Mouse (Mus musculus) midbrain, embryonic 11.5 days (tissue): ENCODE data around the gene Med9. TPM values are rescaled to one million over a fixed set of nuclear protein-coding genes. Genes with fewer than 3 reads are reported as not detected.

Experiments
- ATAC-seq: fragments of 200-750 bp; cut with Nextera tagmentation; 2 replicates; pipeline ENCODE4 v1.8.0; 2017; ENCODE audit warnings: moderate TSS enrichment, moderate library complexity; ENCODE audit not compliant: low FRiP score
- DNase-seq: peaks from one replicate; pipeline ENCODE4 v3.0.0; 2015; ENCODE audit warnings: low spot score; ENCODE audit errors: missing footprints
- H3K27ac ChIP-seq: fragments of 300-500 bp; sonication (generic); 2 replicates; pipeline ENCODE4 v1.5.1; 2014; ENCODE audit warnings: low read depth, low read length
- H3K27me3 ChIP-seq: fragments of 300-500 bp; sonication (generic); 2 replicates; pipeline ENCODE4 v1.6.1; 2014; ENCODE audit warnings: mild to moderate bottlenecking, low read length, moderate library complexity, mixed read lengths; ENCODE audit not compliant: control insufficient read depth, insufficient read depth
- H3K36me3 ChIP-seq: fragments of 300-500 bp; sonication (generic); 2 replicates; pipeline ENCODE4 v1.6.1; 2014; ENCODE audit warnings: mild to moderate bottlenecking, low read length, moderate library complexity, mixed read lengths; ENCODE audit not compliant: control insufficient read depth, insufficient read depth
- H3K4me1 ChIP-seq: fragments of 300-500 bp; sonication (generic); 2 replicates; pipeline ENCODE4 v1.6.1; 2014; ENCODE audit warnings: low read length; ENCODE audit not compliant: control insufficient read depth, insufficient read depth
- H3K4me2 ChIP-seq: fragments of 300-500 bp; sonication (generic); 2 replicates; pipeline ENCODE4 v1.6.1; 2014; ENCODE audit warnings: mild to moderate bottlenecking, moderate library complexity
- H3K4me3 ChIP-seq: fragments of 300-500 bp; sonication (generic); 2 replicates; pipeline ENCODE4 v1.5.1; 2014; ENCODE audit warnings: low read depth, low read length
- H3K9ac ChIP-seq: fragments of 300-500 bp; sonication (generic); 2 replicates; pipeline ENCODE4 v1.6.1; 2014; ENCODE audit warnings: low read length
- H3K9me3 ChIP-seq: fragments of 300-500 bp; sonication (generic); 2 replicates; pipeline ENCODE4 v1.6.1; 2016; ENCODE audit warnings: low read length; ENCODE audit not compliant: control insufficient read depth
- WGBS: fragments of 180-500 bp; shearing (Covaris S2); extraction: QIAGEN DNeasy Blood & Tissue Kit; methylation state at CpG from one replicate; pipeline ENCODE4 v1.1.7; 2014; 5-methylcytosine and 5-hydroxymethylcytosine counted together
- polyA plus RNA-seq: library from polyadenylated mRNA; unstranded; fragments of >200 nt; fragmentation: Nextera tagmentation; extraction: Ambion mirVana; gene quantifications from 2 replicates; pipeline ENCODE4 v1.2.1, GENCODE M21; 2014

Gene Med9
- polyA plus RNA-seq, 1 experiment from 2014 or later: 49.3 TPM

DNA sequence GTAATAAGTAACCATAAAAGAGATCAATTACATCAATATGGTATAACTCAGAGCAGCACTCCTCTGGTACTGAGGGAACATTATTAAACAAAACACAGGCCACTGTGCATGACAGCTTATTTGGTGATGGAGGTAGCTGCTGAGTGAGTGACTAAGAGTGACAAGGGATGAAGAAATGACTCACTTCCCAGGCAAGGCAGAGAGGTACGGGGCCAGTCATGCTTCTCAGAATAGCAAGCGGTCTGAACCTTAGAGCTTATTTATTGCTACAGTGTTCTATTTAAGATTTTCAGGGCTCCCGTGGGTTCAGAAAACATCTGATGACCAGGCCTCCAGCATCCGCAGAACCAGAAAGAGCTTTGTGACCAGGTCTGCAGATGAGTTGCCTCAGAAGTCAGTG, 34.3 kb upstream of the Med9 start:
- H3K27ac ChIP-seq: no peak overlapping the region
- no peak for ATAC-seq
- H3K36me3 ChIP-seq: no peaks in the 10 kb centered on the region
- 89% methylated on average over 4 of the region's 4 CpGs for whole genome bisulfite sequencing
- no peaks in the 10 kb centered on the region for H3K4me1 ChIP-seq
- no peak for DNase-seq
- no peak overlapping the region for H3K4me2 ChIP-seq
- no peaks in the 10 kb centered on the region for H3K9me3 ChIP-seq
- H3K9ac ChIP-seq: no peak overlapping the region
- no peaks in the 10 kb centered on the region for H3K27me3 ChIP-seq
- no peak overlapping the region for H3K4me3 ChIP-seq

DNA sequence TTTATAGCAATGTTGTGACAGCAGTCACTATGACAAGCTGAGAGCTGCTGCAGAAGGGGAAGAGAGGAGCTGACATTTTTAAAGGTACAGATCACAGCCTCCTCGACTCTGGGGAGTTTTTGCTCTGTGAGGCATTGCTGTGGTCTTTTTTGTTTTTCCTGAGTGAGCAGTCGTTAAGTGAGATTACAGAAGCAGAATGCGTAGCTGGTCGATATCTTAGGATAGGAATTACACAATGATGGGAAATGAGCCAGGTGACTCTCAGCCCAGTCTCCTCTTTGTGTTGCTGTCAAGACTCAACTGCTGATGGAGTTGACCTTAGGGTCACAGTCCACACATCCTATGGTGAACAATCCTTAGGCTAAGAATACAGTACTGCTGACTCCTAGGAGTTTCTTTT, 30.0 kb upstream of the Med9 start:
- Histone ChIP-seq H3K27me3 (no peaks in the 10 kb centered on the region), H3K9ac (no peak overlapping the region), H3K36me3 (no peaks in the 10 kb centered on the region), H3K27ac (no peak overlapping the region), H3K4me1 (0 out of 2 replicates have a peak, but pooled peaks cover 3% of the 10 kb centered on the region), H3K4me2 (no peak overlapping the region), H3K9me3 (no peaks in the 10 kb centered on the region), H3K4me3 (no peak overlapping the region)
- 77% methylated on average over 4 of the region's 4 CpGs for WGBS
- no peak for DNase-seq
- no peak for ATAC-seq

- Histone ChIP-seq H3K27me3 (no peaks in the 10 kb centered on the region), H3K27ac (no peak overlapping the region), H3K36me3 (no peaks in the 10 kb centered on the region), H3K9me3 (no peaks in the 10 kb centered on the region), H3K4me1 (0 out of 2 replicates have a peak, but pooled peaks cover 3% of the 10 kb centered on the region), H3K4me3 (no peak overlapping the region), H3K9ac (no peak overlapping the region), H3K4me2 (no peak overlapping the region)
- WGBS: 73% methylated on average over 3 of the region's 3 CpGs
- no peak for ATAC-seq
- no peak for DNase-seq
These were observed 28.6 kb upstream of the Med9 start for GRCm38 (mm10) chr11:59919401-59919800.

- Histone ChIP-seq H3K9ac (no peak overlapping the region), H3K36me3 (no peaks in the 10 kb centered on the region), H3K9me3 (no peaks in the 10 kb centered on the region), H3K27ac (no peak overlapping the region), H3K4me3 (no peak overlapping the region), H3K4me1 (0 out of 2 replicates have a peak, but pooled peaks cover 3% of the 10 kb centered on the region), H3K27me3 (no peaks in the 10 kb centered on the region), H3K4me2 (no peak overlapping the region)
- WGBS: 82% methylated on average over 5 of the region's 5 CpGs
- DNase-seq: no peak
- no peak for ATAC-seq
These were observed 27.7 kb upstream of the Med9 start for GRCm38 (mm10) chr11:59920331-59920730.

DNA sequence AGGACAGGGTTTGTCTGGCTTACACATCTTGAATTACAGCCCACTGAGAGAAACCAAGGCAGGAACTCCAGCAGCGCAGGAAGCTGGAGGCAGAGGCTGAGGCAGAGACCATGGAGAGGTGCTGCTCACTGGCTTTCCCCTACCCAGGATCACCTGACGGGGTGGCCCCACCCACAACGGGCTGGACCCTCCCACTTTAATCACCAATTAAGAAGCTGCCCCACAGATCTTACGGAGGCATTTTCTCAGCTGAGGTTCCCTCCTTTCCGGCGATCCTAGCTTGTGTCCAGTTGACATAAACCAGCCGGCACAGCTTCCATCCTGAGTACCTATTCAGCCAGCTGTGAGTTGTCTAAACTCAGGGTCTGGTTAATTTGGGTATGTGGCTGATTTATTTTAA, 26.7 kb upstream of the Med9 start:
- Histone ChIP-seq H3K9ac (no peak overlapping the region), H3K27ac (no peak overlapping the region), H3K4me3 (no peak overlapping the region), H3K4me2 (no peak overlapping the region), H3K4me1 (0 out of 2 replicates have a peak, but pooled peaks cover 3% of the 10 kb centered on the region), H3K27me3 (no peaks in the 10 kb centered on the region), H3K36me3 (no peaks in the 10 kb centered on the region), H3K9me3 (no peaks in the 10 kb centered on the region)
- ATAC-seq (no peak), DNase-seq (no peak)
- 23% methylated on average over 7 of the region's 7 CpGs for WGBS

GRCm38 (mm10) chr11:59930031-59930430, 18.0 kb upstream of the Med9 start:
- H3K4me1 ChIP-seq: no peaks in the 10 kb centered on the region
- 46% methylated on average over 4 of the region's 4 CpGs for WGBS
- H3K27me3 ChIP-seq: no peaks in the 10 kb centered on the region
- no peak overlapping the region for H3K4me3 ChIP-seq
- H3K36me3 ChIP-seq: no peaks in the 10 kb centered on the region
- H3K9me3 ChIP-seq: no peaks in the 10 kb centered on the region
- H3K9ac ChIP-seq: no peak overlapping the region
- DNase-seq (no peak), ATAC-seq (no peak)
- no peak overlapping the region for H3K27ac ChIP-seq
- no peak overlapping the region for H3K4me2 ChIP-seq

DNA sequence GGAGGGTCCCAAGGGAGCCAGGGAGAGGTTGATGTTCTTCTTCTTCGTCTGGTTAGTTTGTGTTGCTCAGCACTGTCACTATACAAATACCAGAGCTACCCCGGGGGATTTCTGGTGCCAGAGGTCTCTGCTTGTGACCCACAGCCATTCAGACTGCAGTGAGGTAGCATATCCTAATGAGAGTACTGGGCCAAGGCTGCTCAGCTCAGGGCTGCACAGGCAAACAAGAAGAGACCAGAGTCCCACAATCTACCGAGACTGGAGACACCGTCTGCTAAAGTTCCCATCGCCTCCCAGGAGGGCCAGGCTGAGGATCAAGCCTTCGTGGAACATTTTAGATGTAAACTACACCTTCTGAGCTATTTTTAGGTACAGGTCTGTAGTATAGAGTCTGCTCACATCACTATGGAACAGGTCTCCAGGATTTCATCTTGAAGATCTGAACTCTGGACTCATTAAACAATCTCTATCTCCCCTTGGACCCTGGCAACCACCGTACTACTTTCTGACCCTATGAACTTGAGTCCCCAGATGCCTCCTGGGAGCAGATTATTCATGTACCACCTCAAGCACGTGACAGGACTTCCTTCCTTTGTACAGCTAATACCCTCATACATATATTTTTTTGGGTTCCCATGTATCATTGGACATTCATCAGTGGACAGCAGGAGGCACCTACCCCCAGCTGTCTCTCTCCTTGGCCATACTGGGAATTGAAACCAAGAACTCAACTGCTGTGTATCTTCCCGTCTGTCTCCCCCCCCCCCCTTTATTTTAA, 15.3 kb upstream of the Med9 start:
- H3K9me3 ChIP-seq: no peaks in the 10 kb centered on the region
- H3K36me3 ChIP-seq: no peaks in the 10 kb centered on the region
- H3K4me3 ChIP-seq: no peak overlapping the region
- no peaks in the 10 kb centered on the region for H3K4me1 ChIP-seq
- WGBS: 75% methylated on average over 9 of the region's 9 CpGs
- no peak for ATAC-seq
- H3K4me2 ChIP-seq: no peak overlapping the region
- H3K27ac ChIP-seq: no peak overlapping the region
- DNase-seq: no peak
- no peak overlapping the region for H3K9ac ChIP-seq
- H3K27me3 ChIP-seq: no peaks in the 10 kb centered on the region

- WGBS: 51% methylated on average over 12 of the region's 12 CpGs
- Histone ChIP-seq H3K27me3 (no peaks in the 10 kb centered on the region), H3K4me2 (no peak overlapping the region), H3K4me1 (no peaks in the 10 kb centered on the region), H3K4me3 (no peak overlapping the region), H3K9me3 (no peaks in the 10 kb centered on the region), H3K36me3 (no peaks in the 10 kb centered on the region), H3K27ac (no peak overlapping the region), H3K9ac (no peak overlapping the region)
- ATAC-seq: no peak
- DNase-seq: no peak
These were observed 14.1 kb upstream of the Med9 start for GRCm38 (mm10) chr11:59933943-59934342.

DNA sequence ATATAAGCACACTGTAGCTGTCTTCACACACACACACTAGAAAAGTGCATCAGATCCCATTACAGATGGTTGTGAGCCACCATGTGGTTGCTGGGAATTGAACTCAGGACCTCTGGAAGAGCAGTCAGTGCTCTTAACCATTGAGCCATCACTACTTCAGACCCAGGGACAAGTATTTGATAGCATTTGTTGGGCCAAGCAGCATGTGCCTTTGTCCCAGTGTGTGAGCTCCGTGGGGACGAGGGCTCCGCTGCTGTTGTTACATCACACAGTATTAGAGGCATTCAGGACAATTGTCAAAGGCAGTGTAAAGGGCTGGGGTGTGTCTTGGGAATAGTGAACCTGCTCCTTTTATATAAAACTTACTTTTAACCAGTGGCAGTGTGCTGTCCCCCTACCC, 11.0 kb upstream of the Med9 start:
- WGBS: 69% methylated on average over 3 of the region's 3 CpGs
- H3K36me3 ChIP-seq: no peaks in the 10 kb centered on the region
- no peaks in the 10 kb centered on the region for H3K4me1 ChIP-seq
- DNase-seq (no peak), ATAC-seq (no peak)
- H3K9me3 ChIP-seq: no peaks in the 10 kb centered on the region
- H3K27ac ChIP-seq: no peak overlapping the region
- no peaks in the 10 kb centered on the region for H3K27me3 ChIP-seq
- H3K4me3 ChIP-seq: no peak overlapping the region
- H3K9ac ChIP-seq: no peak overlapping the region
- no peak overlapping the region for H3K4me2 ChIP-seq
